Mouse (Mus musculus) erythroblast, embryonic 14.5 days (primary cell): ENCODE data around the gene Wbp1. TPM values are rescaled to one million over a fixed set of nuclear protein-coding genes. Genes with fewer than 3 reads are reported as not detected.

Experiments used
- H3K27me3 ChIP-seq: 2 replicates; pipeline ENCODE4 v1.6.1; 2012; ENCODE audit warnings: inconsistent platforms; ENCODE audit not compliant: control insufficient read depth
- H3K36me3 ChIP-seq: 2 replicates; pipeline ENCODE4 v1.6.1; 2012; ENCODE audit warnings: mild to moderate bottlenecking, inconsistent platforms; ENCODE audit not compliant: control insufficient read depth
- H3K4me1 ChIP-seq: 2 replicates; pipeline ENCODE4 v1.6.1; 2012; ENCODE audit warnings: inconsistent platforms; ENCODE audit not compliant: control insufficient read depth
- H3K4me3 ChIP-seq: replicated peaks from 2 replicates; pipeline ENCODE3; 2012; ENCODE audit warnings: moderate library complexity, mild to moderate bottlenecking, inconsistent platforms
- H3K9me3 ChIP-seq: 2 replicates; pipeline ENCODE4 v1.6.1; 2012; ENCODE audit warnings: low read length, inconsistent platforms, mixed read lengths; ENCODE audit not compliant: control insufficient read depth
- GATA1 ChIP-seq: IDR thresholded peaks from 2 replicates; pipeline ENCODE4 v1.6.1; 2012; ENCODE audit warnings: low read length, inconsistent platforms, mixed read lengths
- TAL1 ChIP-seq: IDR thresholded peaks from 3 replicates; pipeline ENCODE4 v1.6.1; 2012; ENCODE audit warnings: low read length, inconsistent platforms, mixed read lengths
- polyA plus RNA-seq: library from polyadenylated mRNA; stranded (reverse); fragments of >175 nt; gene quantifications from 2 replicates; pipeline ENCODE4 v1.2.3, GENCODE M21; 2012

The Wbp1 gene
- polyA plus RNA-seq, 1 experiment, result 16.2 TPM

- Histone ChIP-seq H3K36me3 (peaks cover 29% of the 10 kb centered on the region), H3K4me3 (no peak overlapping the region), H3K4me1 (peaks cover 31% of the 10 kb centered on the region), H3K27me3 (peaks cover 51% of the 10 kb centered on the region), H3K9me3 (no peaks in the 10 kb centered on the region)
- no peak for TF ChIP-seq TAL1
- TF ChIP-seq GATA1, result no peak
These were observed 41.1 kb downstream of the Wbp1 start for GRCm38 (mm10) chr6:83080210-83080609.

- Histone ChIP-seq H3K27me3 (peaks cover 51% of the 10 kb centered on the region), H3K36me3 (peaks cover 29% of the 10 kb centered on the region), H3K9me3 (no peaks in the 10 kb centered on the region)
These were observed 43.0 kb downstream of the Wbp1 start for GRCm38 (mm10) chr6:83078324-83078858.

GRCm38 (mm10) chr6:83077630-83078323, 43.6 kb downstream of the Wbp1 start, which contains the start of gene Pcgf1:
Gene Pcgf1 (plus strand): TSS chr6:83077869.
- peaks cover 53% of the 10 kb centered on the region for H3K27me3 ChIP-seq

More at GRCm38 (mm10) chr6:83078324-83078858, 43.0 kb downstream of the Wbp1 start:
- H3K4me3 ChIP-seq, result peak overlapping the region; percentile 70
- TF ChIP-seq GATA1, result peak; percentile 63
- TF ChIP-seq TAL1, result no peak
- H3K4me1 ChIP-seq, result peaks cover 31% of the 10 kb centered on the region

GRCm38 (mm10) chr6:83074979-83075378, 46.4 kb downstream of the Wbp1 start:
- no peak for TF ChIP-seq GATA1
- TF ChIP-seq TAL1, result no peak
- Histone ChIP-seq H3K9me3 (peaks cover 14% of the 10 kb centered on the region; the same call in 1 of the 2 replicates), H3K27me3 (peaks cover 77% of the 10 kb centered on the region), H3K36me3 (peaks cover 6% of the 10 kb centered on the region), H3K4me1 (peaks cover 40% of the 10 kb centered on the region), H3K4me3 (no peak overlapping the region)

More at GRCm38 (mm10) chr6:83077630-83078323, 43.6 kb downstream of the Wbp1 start, which contains the start of gene Pcgf1:
- no peak for TF ChIP-seq GATA1
- TF ChIP-seq TAL1, result no peak
- Histone ChIP-seq H3K36me3 (peaks cover 27% of the 10 kb centered on the region), H3K9me3 (no peaks in the 10 kb centered on the region), H3K4me1 (peaks cover 31% of the 10 kb centered on the region), H3K4me3 (peak within 1 kb of the TSS; percentile 70)

GRCm38 (mm10) chr6:83071220-83071619, 50.1 kb downstream of the Wbp1 start:
- no peak for TF ChIP-seq TAL1
- TF ChIP-seq GATA1, result no peak
- peaks cover 31% of the 10 kb centered on the region for H3K9me3 ChIP-seq
- no peak overlapping the region for H3K4me3 ChIP-seq
- peaks cover 4% of the 10 kb centered on the region; the same call in 1 of the 2 replicates for H3K36me3 ChIP-seq
- peaks cover 100% of the 10 kb centered on the region for H3K27me3 ChIP-seq
- H3K4me1 ChIP-seq, result peaks cover 24% of the 10 kb centered on the region

GRCm38 (mm10) chr6:83070311-83071219, 50.8 kb downstream of the Wbp1 start:
- peaks cover 100% of the 10 kb centered on the region for H3K27me3 ChIP-seq
- TF ChIP-seq GATA1 (no peak), TAL1 (no peak)
- H3K4me1 ChIP-seq, result peaks cover 24% of the 10 kb centered on the region
- H3K36me3 ChIP-seq, result peaks cover 4% of the 10 kb centered on the region; the same call in 1 of the 2 replicates
- H3K9me3 ChIP-seq, result peaks cover 31% of the 10 kb centered on the region
- H3K4me3 ChIP-seq, result no peak overlapping the region

- H3K4me3 ChIP-seq, result no peak within 1 kb of the TSS
- no peak for TF ChIP-seq GATA1
- no peak for TF ChIP-seq TAL1
- peaks cover 100% of the 10 kb centered on the region for H3K27me3 ChIP-seq
- peaks cover 24% of the 10 kb centered on the region for H3K4me1 ChIP-seq
- H3K36me3 ChIP-seq, result peaks cover 4% of the 10 kb centered on the region; the same call in 1 of the 2 replicates
- peaks cover 31% of the 10 kb centered on the region for H3K9me3 ChIP-seq
These were observed 51.3 kb downstream of the Wbp1 start, which contains the start of gene Tlx2 for GRCm38 (mm10) chr6:83070247-83070310. Gene Tlx2 (minus strand): TSS chr6:83070293.

- Histone ChIP-seq H3K4me1 (peaks cover 24% of the 10 kb centered on the region), H3K4me3 (no peak overlapping the region), H3K27me3 (peaks cover 100% of the 10 kb centered on the region), H3K9me3 (peaks cover 31% of the 10 kb centered on the region), H3K36me3 (peaks cover 4% of the 10 kb centered on the region; the same call in 1 of the 2 replicates)
- TF ChIP-seq TAL1 (no peak), GATA1 (no peak)
These were observed 51.7 kb downstream of the Wbp1 start for GRCm38 (mm10) chr6:83069488-83070246.

Other genes with a start within 250 kb of the Wbp1 start
- gene Sema4f, start 181.8 kb downstream of the Wbp1 start, polyA plus RNA-seq, result not detected in 2 replicates
- gene M1ap, start 174.7 kb downstream of the Wbp1 start, polyA plus RNA-seq, result 8.2 and 8.8 TPM in 2 replicates
- gene Dok1, start 88.1 kb downstream of the Wbp1 start, polyA plus RNA-seq, result 27.8 and 28.7 TPM in 2 replicates
- 0.01 and 0.02 TPM in 2 replicates for gene Loxl3, start 87.4 kb downstream of the Wbp1 start, polyA plus RNA-seq
- 310 and 339 TPM in 2 replicates for gene Aup1, start 67.0 kb downstream of the Wbp1 start, polyA plus RNA-seq
- 6.2 and 6.6 TPM in 2 replicates for gene Htra2, start 66.3 kb downstream of the Wbp1 start, polyA plus RNA-seq
- 0.14 and 0.18 TPM in 2 replicates for gene Dqx1, start 63.7 kb downstream of the Wbp1 start, polyA plus RNA-seq
- not detected in 2 replicates for gene Tlx2, start 51.3 kb downstream of the Wbp1 start, polyA plus RNA-seq
- gene Pcgf1, start 43.7 kb downstream of the Wbp1 start, polyA plus RNA-seq, result 1.5 and 2.2 TPM in 2 replicates
- gene Lbx2, start 35.2 kb downstream of the Wbp1 start, polyA plus RNA-seq, result 0.05 TPM in 1 of 2 replicates, not detected in the other
- gene Ccdc142, start 20.0 kb downstream of the Wbp1 start, polyA plus RNA-seq, result 0.18 and 0.43 TPM in 2 replicates
- 0.18 and 0.27 TPM in 2 replicates for gene Gm42688, start 19.9 kb downstream of the Wbp1 start, polyA plus RNA-seq
- 12.3 and 12.8 TPM in 2 replicates for gene Mrpl53, start 12.5 kb downstream of the Wbp1 start, polyA plus RNA-seq
- 3.9 and 4.2 TPM in 2 replicates for gene Mogs, start 6.1 kb downstream of the Wbp1 start, polyA plus RNA-seq
- 26.4 TPM in 2 replicates for gene Ino80b, start 3.9 kb upstream of the Wbp1 start, polyA plus RNA-seq
- 0.26 and 0.39 TPM in 2 replicates for gene Rtkn, start 13.9 kb upstream of the Wbp1 start, polyA plus RNA-seq
- gene Wdr54, start 34.8 kb upstream of the Wbp1 start, polyA plus RNA-seq, result 0.01 and 0.02 TPM in 2 replicates
- gene 1700003E16Rik, start 34.8 kb upstream of the Wbp1 start, polyA plus RNA-seq, result not detected in 2 replicates
- 27.2 and 36.9 TPM in 2 replicates for gene Dctn1, start 44.4 kb upstream of the Wbp1 start, polyA plus RNA-seq
- gene Slc4a5, start 98.3 kb upstream of the Wbp1 start, polyA plus RNA-seq, result 1.8 and 2.3 TPM in 2 replicates
- gene Mthfd2, start 204.3 kb upstream of the Wbp1 start, polyA plus RNA-seq, result 5.3 and 6.1 TPM in 2 replicates
- 1.8 and 2.4 TPM in 2 replicates for gene Mob1a, start 204.5 kb upstream of the Wbp1 start, polyA plus RNA-seq
- gene Bola3, start 227.6 kb upstream of the Wbp1 start, polyA plus RNA-seq, result 25.9 and 28.1 TPM in 2 replicates